Mouse (Mus musculus) erythroblast, embryonic 14.5 days (primary cell): ENCODE measurements around the gene Usp37. TPM values are rescaled to one million over a fixed set of nuclear protein-coding genes. Genes with fewer than 3 reads are reported as not detected.

Source experiments
- H3K27me3 ChIP-seq: 2 replicates; pipeline ENCODE4 v1.6.1; 2012; ENCODE audit warnings: inconsistent platforms; ENCODE audit not compliant: control insufficient read depth
- H3K36me3 ChIP-seq: 2 replicates; pipeline ENCODE4 v1.6.1; 2012; ENCODE audit warnings: mild to moderate bottlenecking, inconsistent platforms; ENCODE audit not compliant: control insufficient read depth
- H3K4me1 ChIP-seq: 2 replicates; pipeline ENCODE4 v1.6.1; 2012; ENCODE audit warnings: inconsistent platforms; ENCODE audit not compliant: control insufficient read depth
- H3K4me3 ChIP-seq: replicated peaks from 2 replicates; pipeline ENCODE3; 2012; ENCODE audit warnings: moderate library complexity, mild to moderate bottlenecking, inconsistent platforms
- H3K9me3 ChIP-seq: 2 replicates; pipeline ENCODE4 v1.6.1; 2012; ENCODE audit warnings: low read length, inconsistent platforms, mixed read lengths; ENCODE audit not compliant: control insufficient read depth
- GATA1 ChIP-seq: IDR thresholded peaks from 2 replicates; pipeline ENCODE4 v1.6.1; 2012; ENCODE audit warnings: low read length, inconsistent platforms, mixed read lengths
- TAL1 ChIP-seq: IDR thresholded peaks from 3 replicates; pipeline ENCODE4 v1.6.1; 2012; ENCODE audit warnings: low read length, inconsistent platforms, mixed read lengths
- polyA plus RNA-seq: library from polyadenylated mRNA; stranded (reverse); fragments of >175 nt; gene quantifications from 2 replicates; pipeline ENCODE4 v1.2.3, GENCODE M21; 2012

Usp37 gene
- polyA plus RNA-seq, 1 experiment, result 0.08 TPM

DNA sequence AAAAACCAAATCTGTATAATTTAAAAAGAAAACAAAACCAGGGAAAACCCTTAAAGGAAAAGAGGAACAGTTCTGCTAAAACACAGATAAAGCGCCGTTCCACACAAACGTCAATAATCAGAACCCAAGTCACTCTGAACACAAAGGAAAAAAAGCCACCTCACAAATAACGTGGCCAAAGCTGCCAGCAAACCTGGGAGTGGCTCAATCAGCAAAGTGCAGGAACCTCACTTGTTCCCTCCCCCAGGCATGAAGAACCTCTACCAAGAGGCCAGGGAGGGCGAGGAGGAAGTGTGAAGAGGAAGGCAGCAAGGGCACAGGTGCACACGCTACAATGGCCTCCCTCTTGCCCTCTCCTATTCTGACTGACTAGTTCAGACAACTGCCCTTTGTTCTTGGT is 108.5 kb downstream of the Usp37 start:
- Histone ChIP-seq H3K27me3 (no peaks in the 10 kb centered on the region), H3K4me1 (peaks cover 34% of the 10 kb centered on the region), H3K36me3 (peaks cover 76% of the 10 kb centered on the region), H3K4me3 (no peak overlapping the region), H3K9me3 (no peaks in the 10 kb centered on the region)
- no peak for TF ChIP-seq GATA1

DNA sequence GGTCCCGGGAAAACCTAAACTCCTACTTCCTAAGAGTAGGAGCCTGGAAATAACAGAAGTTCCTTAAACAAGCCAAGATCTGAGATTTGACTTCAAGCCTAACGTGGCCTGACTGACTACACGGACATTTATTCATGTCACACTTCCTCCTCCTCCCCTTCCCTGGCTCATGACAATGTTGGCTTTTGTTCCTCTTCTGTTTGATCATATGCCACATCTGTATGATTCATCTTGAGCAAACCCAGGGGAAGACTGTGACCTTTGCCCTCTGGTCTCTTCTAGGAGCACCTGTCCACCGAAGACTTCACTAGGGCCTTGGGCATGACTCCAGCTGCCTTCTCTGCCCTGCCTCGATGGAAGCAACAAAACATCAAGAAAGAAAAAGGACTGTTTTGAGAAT is 109.5 kb downstream of the Usp37 start:
- no peak for TF ChIP-seq TAL1
- no peak for TF ChIP-seq GATA1
- Histone ChIP-seq H3K36me3 (peaks cover 66% of the 10 kb centered on the region), H3K4me1 (peaks cover 34% of the 10 kb centered on the region), H3K27me3 (no peaks in the 10 kb centered on the region), H3K9me3 (no peaks in the 10 kb centered on the region), H3K4me3 (no peak overlapping the region)

DNA sequence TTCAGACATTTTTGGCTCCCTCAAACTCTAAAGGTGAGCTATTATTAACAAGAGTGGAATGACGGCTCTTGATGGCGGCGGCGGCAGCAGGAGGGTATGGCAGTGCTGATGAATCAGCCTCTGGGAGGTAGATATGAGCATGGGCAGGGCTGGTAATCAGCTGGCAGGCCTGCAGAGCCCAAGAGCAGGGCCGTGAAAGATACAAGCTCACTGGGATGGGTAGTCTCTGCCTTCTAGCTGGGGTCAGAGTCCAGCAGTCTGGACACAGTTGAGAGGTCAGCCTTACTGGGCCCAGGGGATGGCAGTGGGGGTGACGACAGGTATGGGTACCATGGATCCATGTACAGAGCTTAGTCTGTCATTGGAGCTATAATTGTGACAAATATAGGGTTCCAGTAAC is 110.9 kb downstream of the Usp37 start:
- no peak for TF ChIP-seq TAL1
- TF ChIP-seq GATA1, result no peak
- no peaks in the 10 kb centered on the region for H3K27me3 ChIP-seq
- H3K36me3 ChIP-seq, result peaks cover 52% of the 10 kb centered on the region
- peaks cover 34% of the 10 kb centered on the region for H3K4me1 ChIP-seq
- no peak overlapping the region for H3K4me3 ChIP-seq
- no peaks in the 10 kb centered on the region for H3K9me3 ChIP-seq

DNA sequence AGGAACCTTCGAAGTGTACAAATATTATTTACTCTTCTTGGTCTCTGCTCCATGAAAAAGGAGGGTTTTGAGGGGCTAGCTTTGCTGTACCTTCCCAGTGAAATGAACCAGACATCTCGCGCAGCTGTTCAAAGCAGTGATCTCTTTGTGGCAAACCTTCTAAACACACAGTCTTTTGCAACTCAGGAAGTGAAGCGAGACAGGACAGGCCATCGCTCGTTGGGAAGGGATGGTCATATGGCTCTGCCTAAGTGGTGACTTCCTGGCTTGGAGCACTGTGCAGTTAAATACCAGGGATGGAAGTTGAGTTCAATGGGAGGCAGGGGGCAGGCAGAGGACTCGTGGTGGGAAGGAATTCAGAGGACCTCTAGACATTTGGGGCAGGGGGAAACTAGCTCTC is 118.2 kb downstream of the Usp37 start:
- no peak overlapping the region for H3K4me3 ChIP-seq
- H3K9me3 ChIP-seq, result no peaks in the 10 kb centered on the region
- H3K27me3 ChIP-seq, result 0 out of 2 replicates have a peak, but pooled peaks cover 3% of the 10 kb centered on the region
- TF ChIP-seq GATA1, result no peak
- no peaks in the 10 kb centered on the region for H3K4me1 ChIP-seq
- H3K36me3 ChIP-seq, result no peaks in the 10 kb centered on the region

DNA sequence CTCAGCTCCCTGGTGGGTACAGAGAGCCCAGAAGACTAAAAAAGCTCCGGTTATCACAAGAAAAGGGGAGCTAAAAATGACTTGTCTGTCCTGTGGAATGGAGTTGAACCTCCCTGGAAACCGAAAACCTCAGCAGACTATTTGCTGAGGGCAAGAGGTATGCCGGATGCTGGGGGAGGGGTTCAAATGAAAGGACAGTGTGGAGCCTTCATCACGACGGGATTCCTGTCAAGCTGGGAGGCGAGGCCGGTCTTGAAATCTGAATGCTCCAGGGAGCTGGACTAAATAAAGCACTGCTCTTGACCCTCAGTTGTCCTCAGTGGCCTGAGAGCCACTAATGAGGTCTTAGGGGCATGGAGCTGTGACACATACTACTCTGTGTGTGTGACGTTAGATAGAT is 120.9 kb downstream of the Usp37 start:
- no peak for TF ChIP-seq GATA1
- no peak for TF ChIP-seq TAL1
- Histone ChIP-seq H3K9me3 (no peaks in the 10 kb centered on the region), H3K27me3 (0 out of 2 replicates have a peak, but pooled peaks cover 3% of the 10 kb centered on the region), H3K4me1 (no peaks in the 10 kb centered on the region), H3K36me3 (no peaks in the 10 kb centered on the region), H3K4me3 (no peak overlapping the region)

DNA sequence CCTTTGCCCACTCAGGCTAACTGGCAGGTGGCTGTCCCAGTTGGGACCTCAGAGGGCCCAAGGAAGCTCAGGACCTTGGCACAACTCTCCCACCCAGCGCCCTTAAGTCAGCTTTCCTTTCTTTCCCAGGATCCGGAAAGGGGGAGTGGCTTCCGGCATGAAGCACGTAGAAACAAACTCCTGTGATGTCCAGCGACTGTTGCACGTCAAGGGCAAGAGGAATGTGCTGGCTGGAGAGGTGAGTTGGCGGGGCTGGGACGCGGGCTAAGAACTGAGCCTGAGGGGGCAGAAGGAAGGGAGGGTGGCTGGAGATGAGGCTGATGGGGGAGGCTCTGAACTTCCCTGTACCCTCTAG is 124.7 kb downstream of the Usp37 start:
- H3K36me3 ChIP-seq, result no peaks in the 10 kb centered on the region; the same call in 1 of the 2 replicates
- no peak overlapping the region for H3K4me3 ChIP-seq
- H3K4me1 ChIP-seq, result peaks cover 10% of the 10 kb centered on the region
- TF ChIP-seq TAL1 (no peak), GATA1 (no peak)
- H3K27me3 ChIP-seq, result peaks cover 4% of the 10 kb centered on the region; the same call in 1 of the 2 replicates
- H3K9me3 ChIP-seq, result peaks cover 16% of the 10 kb centered on the region

DNA sequence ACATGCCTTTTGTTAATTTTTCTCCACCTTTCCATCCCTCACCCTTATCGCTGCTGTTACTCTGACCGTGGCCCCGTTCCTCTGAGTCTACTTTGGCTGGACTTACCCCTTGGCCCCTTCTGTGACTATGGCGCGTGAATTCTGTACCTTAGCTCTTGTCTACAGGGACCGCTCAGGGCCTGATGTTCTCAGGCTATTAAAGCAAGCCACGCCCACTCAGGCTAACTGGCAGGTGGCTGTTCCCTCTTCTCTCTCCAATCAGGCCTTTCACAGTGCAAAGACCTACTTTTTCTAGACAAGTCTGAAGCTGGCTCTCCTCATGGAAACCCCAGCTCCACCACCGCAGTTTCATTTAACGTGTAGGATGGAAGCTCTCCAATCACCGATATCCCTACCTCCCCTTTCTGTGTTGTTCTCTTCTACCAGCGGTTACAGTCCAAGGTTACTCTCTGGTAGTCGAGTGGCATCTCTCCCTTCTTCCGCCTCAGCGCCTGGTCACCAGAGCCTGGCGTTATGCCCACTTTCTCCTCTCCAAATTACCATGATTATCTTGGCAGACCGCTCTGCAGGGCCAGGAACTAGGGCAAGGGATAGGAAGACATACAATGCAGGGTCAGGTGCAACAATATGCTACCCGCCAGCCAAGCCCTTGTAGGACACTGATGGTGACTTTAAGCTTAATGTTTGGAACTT is 125.2 kb downstream of the Usp37 start:
- TF ChIP-seq GATA1, result no peak
- TF ChIP-seq TAL1, result no peak
- peaks cover 4% of the 10 kb centered on the region; the same call in 1 of the 2 replicates for H3K27me3 ChIP-seq
- H3K36me3 ChIP-seq, result no peaks in the 10 kb centered on the region; the same call in 1 of the 2 replicates
- H3K4me3 ChIP-seq, result no peak overlapping the region
- peaks cover 18% of the 10 kb centered on the region for H3K9me3 ChIP-seq
- peaks cover 15% of the 10 kb centered on the region for H3K4me1 ChIP-seq

DNA sequence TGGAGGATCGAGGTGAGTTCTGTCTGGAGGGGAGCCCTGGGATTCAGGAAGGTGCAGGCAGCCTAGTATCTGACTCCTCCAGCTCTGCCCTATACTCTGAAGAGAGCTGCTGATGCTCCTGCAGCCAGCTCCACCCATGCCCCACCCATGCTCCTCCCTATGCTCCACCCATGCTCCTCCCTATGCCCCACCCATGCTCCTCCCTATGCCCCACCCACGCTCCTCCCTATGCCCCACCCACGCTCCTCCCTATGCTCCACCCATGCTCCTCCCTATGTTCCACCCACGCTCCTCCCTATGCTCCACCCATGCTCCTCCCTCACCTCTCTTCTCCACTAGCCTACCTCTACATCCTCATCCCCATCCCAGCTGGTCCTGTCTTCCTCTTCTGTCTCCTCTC is 128.9 kb downstream of the Usp37 start:
- H3K4me3 ChIP-seq, result no peak overlapping the region
- H3K36me3 ChIP-seq, result no peaks in the 10 kb centered on the region; the same call in 1 of the 2 replicates
- H3K27me3 ChIP-seq, result peaks cover 4% of the 10 kb centered on the region; the same call in 1 of the 2 replicates
- H3K4me1 ChIP-seq, result peaks cover 19% of the 10 kb centered on the region
- peaks cover 18% of the 10 kb centered on the region for H3K9me3 ChIP-seq
- TF ChIP-seq GATA1 (no peak), TAL1 (no peak)

DNA sequence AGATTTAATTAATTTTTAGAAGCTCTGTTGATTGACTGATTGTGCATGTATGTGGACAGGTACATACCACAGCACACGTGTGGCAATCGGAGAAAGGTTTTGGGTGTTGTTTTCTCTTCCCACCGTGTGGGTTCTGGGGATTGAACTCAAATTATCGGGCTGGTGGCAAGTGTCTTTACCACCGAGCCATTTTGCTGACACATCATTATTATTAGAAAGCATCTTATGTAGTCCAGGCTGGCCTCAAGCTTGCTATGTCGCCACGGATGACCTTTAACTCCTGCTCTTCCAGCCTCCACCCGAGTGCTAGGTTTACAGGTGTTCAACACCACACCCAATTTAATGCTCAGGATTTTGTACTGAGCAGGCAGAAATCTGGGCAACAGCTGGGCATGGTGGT is 131.4 kb downstream of the Usp37 start:
- Histone ChIP-seq H3K27me3 (peaks cover 4% of the 10 kb centered on the region; the same call in 1 of the 2 replicates), H3K4me3 (no peak overlapping the region), H3K36me3 (no peaks in the 10 kb centered on the region; the same call in 1 of the 2 replicates), H3K4me1 (peaks cover 19% of the 10 kb centered on the region), H3K9me3 (peaks cover 18% of the 10 kb centered on the region)
- TF ChIP-seq GATA1 (no peak), TAL1 (no peak)
